Mouse (Mus musculus) cerebellum, postnatal 4 days (tissue): ENCODE data around the gene Snapc2.

ENCODE experiments used
- DNase-seq, 2 experiments: peaks; one replicate each; pipeline ENCODE4 v3.0.0; 2022; ENCODE audit warnings: low spot score in 2 of 2, mixed read lengths in 1 of 2

The Snapc2 gene

GRCm38 (mm10) chr8:4265160-4265914 lies 12.5 kb downstream of the Snapc2 start:
- no peak for DNase-seq

- DNase-seq: no peak
Observed at GRCm38 (mm10) chr8:4267627-4268026, 14.7 kb downstream of the Snapc2 start.

- DNase-seq: no peak
Observed at GRCm38 (mm10) chr8:4269609-4270008, 16.7 kb downstream of the Snapc2 start.

- DNase-seq: peak; percentile 93 to 96
Observed at GRCm38 (mm10) chr8:4275275-4276110, 22.6 kb downstream of the Snapc2 start, which contains the start of gene Timm44. Gene Timm44 (minus strand): TSS chr8:4275913.

GRCm38 (mm10) chr8:4276111-4276465 lies 23.2 kb downstream of the Snapc2 start:
- DNase-seq: no peak

GRCm38 (mm10) chr8:4292738-4293137 lies 39.9 kb downstream of the Snapc2 start:
- no peak for DNase-seq

GRCm38 (mm10) chr8:4297822-4298221 lies 44.9 kb downstream of the Snapc2 start:
- DNase-seq: no peak

- DNase-seq: no peak
Observed at GRCm38 (mm10) chr8:4304124-4304547, 51.3 kb downstream of the Snapc2 start.
